In genomic region chr17:35003022-35003838, GRCm38 (mm10) we compare ENCODE assay signal across 8 mouse cellular contexts. TPM values are rescaled to one million over a fixed set of nuclear protein-coding genes. Genes with fewer than 3 reads are reported as not detected.
DNase-seq lines count a peak whose midpoint lies in the region; ATAC-seq lines count a peak whose summit lies in the region.
"Had no signal": no experiment of that assay in that cellular context is flagged by ENCODE, and none has a peak within 500 bp of the region (broad histone marks: within the 10 kb centered on the region; RNA-seq: fewer than 3 reads in every experiment).

No protein-coding gene starts in this region.

- H3K4me2 ChIP-seq in lung, embryonic 16.5 days (ENCODE audit: low read depth, low read length) = peak overlapping the region; percentile 98; the same call in 1 of the 2 replicates
- peak overlapping the region; percentile 99 for H3K4me2 ChIP-seq in embryonic facial prominence, embryonic 13.5 days
- H3K4me2 ChIP-seq in intestine, embryonic 15.5 days (replicated peaks) = peak overlapping the region; percentile 93
- H3K4me2 ChIP-seq in neural tube, embryonic 13.5 days = peak overlapping the region; percentile 100

- H3K27ac ChIP-seq in lung, embryonic 16.5 days (ENCODE audit: low read length) = no peak overlapping the region
- H3K27ac ChIP-seq in embryonic facial prominence, embryonic 13.5 days = peak overlapping the region; percentile 99
- H3K27ac ChIP-seq in intestine, embryonic 15.5 days = no peak overlapping the region
- no peak overlapping the region for H3K27ac ChIP-seq in neural tube, embryonic 13.5 days (replicated peaks)

- H3K9ac ChIP-seq in lung, embryonic 16.5 days (ENCODE audit: low read length) = peak overlapping the region; percentile 96; the same call in 1 of the 2 replicates
- peak overlapping the region; percentile 98 for H3K9ac ChIP-seq in embryonic facial prominence, embryonic 13.5 days
- no peak overlapping the region; the same call in 1 of the 2 replicates for H3K9ac ChIP-seq in intestine, embryonic 15.5 days
- H3K9ac ChIP-seq in neural tube, embryonic 13.5 days = peak overlapping the region; percentile 97

- no peak for ATAC-seq in lung, embryonic 16.5 days (ENCODE audit: low read depth)
- ATAC-seq in embryonic facial prominence, embryonic 13.5 days (ENCODE audit: insufficient number of reproducible peaks, insufficient read depth, low FRiP score, low TSS enrichment, low read depth) = no peak
- ATAC-seq in intestine, embryonic 15.5 days = no peak
- no peak for ATAC-seq in neural tube, embryonic 13.5 days (ENCODE audit: low read depth)

- no peaks in the 10 kb centered on the region for H3K9me3 ChIP-seq in lung, embryonic 16.5 days (ENCODE audit: control insufficient read depth, low read length)
- no peaks in the 10 kb centered on the region for H3K9me3 ChIP-seq in embryonic facial prominence, embryonic 13.5 days
- H3K9me3 ChIP-seq in intestine, embryonic 15.5 days = no peaks in the 10 kb centered on the region
- H3K9me3 ChIP-seq in neural tube, embryonic 13.5 days = no peaks in the 10 kb centered on the region

- WGBS in lung, embryonic 16.5 days = 41% methylated on average over 9 of the region's 9 CpGs
- 66% methylated on average over 9 of the region's 9 CpGs for WGBS in embryonic facial prominence, embryonic 13.5 days
- WGBS in intestine, embryonic 15.5 days = 40% methylated on average over 9 of the region's 9 CpGs
- 77% methylated on average over 9 of the region's 9 CpGs for WGBS in neural tube, embryonic 13.5 days

- no peaks in the 10 kb centered on the region for H3K27me3 ChIP-seq in lung, embryonic 16.5 days (ENCODE audit: control insufficient read depth, insufficient read depth, low read depth, low read length)
- no peaks in the 10 kb centered on the region for H3K27me3 ChIP-seq in embryonic facial prominence, embryonic 13.5 days
- no peaks in the 10 kb centered on the region for H3K27me3 ChIP-seq in intestine, embryonic 15.5 days (replicated peaks)
- no peaks in the 10 kb centered on the region for H3K27me3 ChIP-seq in neural tube, embryonic 13.5 days

- no peak for DNase-seq in lung, postnatal 25 days (ENCODE audit: low spot score)
- no peak for DNase-seq in natural killer cell, adult 2 months (ENCODE audit: low spot score in 2 of 2)
- no peak for DNase-seq in spleen, postnatal 10 days (ENCODE audit: low spot score in 2 of 2)
- DNase-seq: adrenal gland, adult 2 months had no signal

- peaks cover 26% of the 10 kb centered on the region for H3K4me1 ChIP-seq in lung, embryonic 16.5 days (replicated peaks; ENCODE audit: control insufficient read depth, insufficient read depth, low read length)
- H3K4me1 ChIP-seq in embryonic facial prominence, embryonic 13.5 days = peaks cover 29% of the 10 kb centered on the region
- peaks cover 38% of the 10 kb centered on the region for H3K4me1 ChIP-seq in intestine, embryonic 15.5 days (replicated peaks)
- peaks cover 34% of the 10 kb centered on the region for H3K4me1 ChIP-seq in neural tube, embryonic 13.5 days (replicated peaks)

- peaks cover 19% of the 10 kb centered on the region for H3K36me3 ChIP-seq in lung, embryonic 16.5 days (ENCODE audit: control insufficient read depth, insufficient read depth, low read length)
- peaks cover 53% of the 10 kb centered on the region for H3K36me3 ChIP-seq in embryonic facial prominence, embryonic 13.5 days
- peaks cover 33% of the 10 kb centered on the region for H3K36me3 ChIP-seq in intestine, embryonic 15.5 days
- peaks cover 41% of the 10 kb centered on the region for H3K36me3 ChIP-seq in neural tube, embryonic 13.5 days

- no peak overlapping the region for H3K4me3 ChIP-seq in lung, embryonic 16.5 days (ENCODE audit: low read length)
- H3K4me3 ChIP-seq in embryonic facial prominence, embryonic 13.5 days = peak overlapping the region; percentile 90
- H3K4me3 ChIP-seq in intestine, embryonic 15.5 days (replicated peaks) = no peak overlapping the region
- no peak overlapping the region for H3K4me3 ChIP-seq in neural tube, embryonic 13.5 days

RNA-seq across cellular contexts. Expression of gene Vars, which starts 2.4 kb away (rescaled TPM):
- 88.0 and 96.2 TPM in 2 replicates for polyA plus RNA-seq in lung, embryonic 16.5 days (2015; fragmentation: Nextera tagmentation; extraction: Ambion mirVana)
- 102 and 112 TPM in 2 replicates for polyA plus RNA-seq in embryonic facial prominence, embryonic 13.5 days (2015; fragmentation: Nextera tagmentation; extraction: Ambion mirVana)
- 117 and 141 TPM in 2 replicates for polyA plus RNA-seq in intestine, embryonic 15.5 days (2015; fragmentation: Nextera tagmentation; extraction: Ambion mirVana)
- polyA plus RNA-seq in neural tube, embryonic 13.5 days (2015; fragmentation: Nextera tagmentation; extraction: Ambion mirVana) = 57.9 and 58.2 TPM in 2 replicates

RNA-seq across cellular contexts. Expression of gene Vwa7, which starts 13.1 kb away (rescaled TPM):
- 0.14 and 0.25 TPM in 2 replicates for polyA plus RNA-seq in lung, embryonic 16.5 days (2015; fragmentation: Nextera tagmentation; extraction: Ambion mirVana)
- polyA plus RNA-seq in embryonic facial prominence, embryonic 13.5 days (2015; fragmentation: Nextera tagmentation; extraction: Ambion mirVana) = 0.33 and 0.38 TPM in 2 replicates
- 0.21 and 0.35 TPM in 2 replicates for polyA plus RNA-seq in intestine, embryonic 15.5 days (2015; fragmentation: Nextera tagmentation; extraction: Ambion mirVana)
- polyA plus RNA-seq in neural tube, embryonic 13.5 days (2015; fragmentation: Nextera tagmentation; extraction: Ambion mirVana) = 0.17 and 0.18 TPM in 2 replicates

RNA-seq across cellular contexts. Expression of gene Lsm2, which starts 21.6 kb away (rescaled TPM):
- 178 and 189 TPM in 2 replicates for polyA plus RNA-seq in lung, embryonic 16.5 days (2015; fragmentation: Nextera tagmentation; extraction: Ambion mirVana)
- 190 and 227 TPM in 2 replicates for polyA plus RNA-seq in embryonic facial prominence, embryonic 13.5 days (2015; fragmentation: Nextera tagmentation; extraction: Ambion mirVana)
- polyA plus RNA-seq in intestine, embryonic 15.5 days (2015; fragmentation: Nextera tagmentation; extraction: Ambion mirVana) = 187 and 190 TPM in 2 replicates
- polyA plus RNA-seq in neural tube, embryonic 13.5 days (2015; fragmentation: Nextera tagmentation; extraction: Ambion mirVana) = 99.4 and 99.8 TPM in 2 replicates

RNA-seq across cellular contexts. Expression of gene Sapcd1, which starts 24.6 kb away (rescaled TPM):
- polyA plus RNA-seq in lung, embryonic 16.5 days (2015; fragmentation: Nextera tagmentation; extraction: Ambion mirVana) = 4.3 and 4.6 TPM in 2 replicates
- polyA plus RNA-seq in embryonic facial prominence, embryonic 13.5 days (2015; fragmentation: Nextera tagmentation; extraction: Ambion mirVana) = 14.2 and 19.5 TPM in 2 replicates
- polyA plus RNA-seq in intestine, embryonic 15.5 days (2015; fragmentation: Nextera tagmentation; extraction: Ambion mirVana) = 11.4 and 13.5 TPM in 2 replicates
- 2.5 and 2.6 TPM in 2 replicates for polyA plus RNA-seq in neural tube, embryonic 13.5 days (2015; fragmentation: Nextera tagmentation; extraction: Ambion mirVana)

RNA-seq across cellular contexts. Expression of gene Hspa1l, which starts 30.7 kb away (rescaled TPM):
- polyA plus RNA-seq in lung, embryonic 16.5 days (2015; fragmentation: Nextera tagmentation; extraction: Ambion mirVana) = 0.55 and 0.65 TPM in 2 replicates
- 0.77 and 0.85 TPM in 2 replicates for polyA plus RNA-seq in embryonic facial prominence, embryonic 13.5 days (2015; fragmentation: Nextera tagmentation; extraction: Ambion mirVana)
- 0.16 and 0.78 TPM in 2 replicates for polyA plus RNA-seq in intestine, embryonic 15.5 days (2015; fragmentation: Nextera tagmentation; extraction: Ambion mirVana)
- polyA plus RNA-seq in neural tube, embryonic 13.5 days (2015; fragmentation: Nextera tagmentation; extraction: Ambion mirVana) = 1.5 and 2.2 TPM in 2 replicates
